Mouse (Mus musculus): ENCODE data around the gene Slit3. TPM values are rescaled to one million over a fixed set of nuclear protein-coding genes. Genes with fewer than 3 reads are reported as not detected.

Gene Slit3
- total and polyA plus RNA-seq, 3 experiments: not detected

- no peaks in the 10 kb centered on the region for H3K79me2 ChIP-seq (ENCODE audit: control insufficient read depth, insufficient read depth, low read length, poor library complexity)
- TF ChIP-seq JUND (IDR thresholded peaks at IDR 0.05; ENCODE audit: low read depth, low read length) (no peak), POLR2AphosphoS5 (IDR thresholded peaks at IDR 0.05; ENCODE audit: borderline replicate concordance, low read depth, low read length) (no peak), MAFK (IDR thresholded peaks at IDR 0.05; ENCODE audit: borderline replicate concordance, low read depth, low read length) (no peak), ETS1 (IDR thresholded peaks at IDR 0.05; ENCODE audit: low read depth, low read length) (no peak), MXI1 (IDR thresholded peaks at IDR 0.05; ENCODE audit: low read depth, low read length) (no peak)
- H3K27me3 ChIP-seq (ENCODE audit: control insufficient read depth in 1 of 2, insufficient read depth in 2 of 2, low read length in 2 of 2): no peaks in the 10 kb centered on the region
- no peak overlapping the region for H3K4me3 ChIP-seq (ENCODE audit: control insufficient read depth in 1 of 2, insufficient read depth in 1 of 2, low read depth in 2 of 2, low read length in 2 of 2)
- DNase-seq (ENCODE audit: low read depth, low spot score): no peak
- H3K9ac ChIP-seq (ENCODE audit: control insufficient read depth, low read depth, low read length, poor library complexity, severe bottlenecking): no peak overlapping the region
- no peaks in the 10 kb centered on the region for H3K9me3 ChIP-seq (replicated peaks; ENCODE audit: insufficient read depth, low read length)
- no peak overlapping the region for H3K27ac ChIP-seq (ENCODE audit: control insufficient read depth, low read depth, low read length)
- H3K36me3 ChIP-seq (ENCODE audit: control insufficient read depth in 1 of 2, insufficient read depth in 2 of 2, low read length in 2 of 2): no peaks in the 10 kb centered on the region
- H3K4me1 ChIP-seq (ENCODE audit: control insufficient read depth in 1 of 2, insufficient read depth in 2 of 2, low read length in 2 of 2): no peaks in the 10 kb centered on the region
Measured at GRCm38 (mm10) chr11:35318433-35319020, 197.5 kb downstream of the Slit3 start.

GRCm38 (mm10) chr11:35320518-35320917 lies 199.5 kb downstream of the Slit3 start:
- Histone ChIP-seq H3K36me3 (ENCODE audit: control insufficient read depth in 1 of 2, insufficient read depth in 2 of 2, low read length in 2 of 2) (no peaks in the 10 kb centered on the region), H3K27ac (ENCODE audit: control insufficient read depth, low read depth, low read length) (no peak overlapping the region), H3K9me3 (replicated peaks; ENCODE audit: insufficient read depth, low read length) (no peaks in the 10 kb centered on the region), H3K4me3 (ENCODE audit: control insufficient read depth in 1 of 2, insufficient read depth in 1 of 2, low read depth in 2 of 2, low read length in 2 of 2) (no peak overlapping the region), H3K27me3 (ENCODE audit: control insufficient read depth in 1 of 2, insufficient read depth in 2 of 2, low read length in 2 of 2) (no peaks in the 10 kb centered on the region), H3K9ac (ENCODE audit: control insufficient read depth, low read depth, low read length, poor library complexity, severe bottlenecking) (no peak overlapping the region), H3K4me1 (ENCODE audit: control insufficient read depth in 1 of 2, insufficient read depth in 2 of 2, low read length in 2 of 2) (no peaks in the 10 kb centered on the region), H3K79me2 (ENCODE audit: control insufficient read depth, insufficient read depth, low read length, poor library complexity) (no peaks in the 10 kb centered on the region)
- TF ChIP-seq UBTF (IDR thresholded peaks at IDR 0.05; ENCODE audit: borderline replicate concordance, insufficient read depth, low read depth, low read length) (no peak), USF2 (IDR thresholded peaks at IDR 0.05; ENCODE audit: borderline replicate concordance in 1 of 2, insufficient read depth in 1 of 2, low read depth in 1 of 2, low read length in 2 of 2) (no peak), MXI1 (IDR thresholded peaks at IDR 0.05; ENCODE audit: low read depth, low read length) (no peak), GABPA (IDR thresholded peaks at IDR 0.05; ENCODE audit: low read depth, low read length) (no peak), CTCF (IDR thresholded peaks at IDR 0.05 in 2 of 3, conservative IDR thresholded peaks at IDR 0.05 in 1 of 3; ENCODE audit: control insufficient read depth in 1 of 3, insufficient read depth in 1 of 3, low read depth in 2 of 3, low read length in 3 of 3, poor library complexity in 1 of 3, severe bottlenecking in 1 of 3) (no peak), POLR2AphosphoS2 (IDR thresholded peaks at IDR 0.05; ENCODE audit: low read length) (no peak), CHD1 (IDR thresholded peaks at IDR 0.05; ENCODE audit: low read depth, low read length) (no peak), TCF12 (IDR thresholded peaks at IDR 0.05; ENCODE audit: low read depth, low read length) (no peak), MYB (IDR thresholded peaks at IDR 0.05; ENCODE audit: low read depth, low read length) (no peak)
- no peak for DNase-seq (ENCODE audit: low read depth, low spot score)

GRCm38 (mm10) chr11:35324397-35324796 lies 203.4 kb downstream of the Slit3 start:
- Histone ChIP-seq H3K9me3 (replicated peaks; ENCODE audit: insufficient read depth, low read length) (no peaks in the 10 kb centered on the region; the same call in 1 of the 2 replicates), H3K4me3 (ENCODE audit: control insufficient read depth in 1 of 2, insufficient read depth in 1 of 2, low read depth in 2 of 2, low read length in 2 of 2) (no peak overlapping the region), H3K79me2 (ENCODE audit: control insufficient read depth, insufficient read depth, low read length, poor library complexity) (no peaks in the 10 kb centered on the region), H3K27ac (ENCODE audit: control insufficient read depth, low read depth, low read length) (no peak overlapping the region), H3K9ac (ENCODE audit: control insufficient read depth, low read depth, low read length, poor library complexity, severe bottlenecking) (no peak overlapping the region), H3K4me1 (ENCODE audit: control insufficient read depth in 1 of 2, insufficient read depth in 2 of 2, low read length in 2 of 2) (no peaks in the 10 kb centered on the region), H3K27me3 (ENCODE audit: control insufficient read depth in 1 of 2, insufficient read depth in 2 of 2, low read length in 2 of 2) (no peaks in the 10 kb centered on the region), H3K36me3 (ENCODE audit: control insufficient read depth in 1 of 2, insufficient read depth in 2 of 2, low read length in 2 of 2) (no peaks in the 10 kb centered on the region)
- DNase-seq (ENCODE audit: low read depth, low spot score): no peak
- no peak for TF ChIP-seq TCF12 (IDR thresholded peaks at IDR 0.05; ENCODE audit: low read depth, low read length)
- no peak for TF ChIP-seq ZMIZ1 (IDR thresholded peaks at IDR 0.05; ENCODE audit: low read depth, low read length)
- TF ChIP-seq MEF2A (IDR thresholded peaks at IDR 0.05; ENCODE audit: extremely low read depth, insufficient replicate concordance, low read depth, low read length, poor library complexity, severe bottlenecking): no peak
- no peak for TF ChIP-seq POLR2AphosphoS5 (IDR thresholded peaks at IDR 0.05; ENCODE audit: borderline replicate concordance, low read depth, low read length)
- TF ChIP-seq MAX (IDR thresholded peaks at IDR 0.05; ENCODE audit: low read length): no peak
- no peak for TF ChIP-seq CTCF (IDR thresholded peaks at IDR 0.05 in 2 of 3, conservative IDR thresholded peaks at IDR 0.05 in 1 of 3; ENCODE audit: control insufficient read depth in 1 of 3, insufficient read depth in 1 of 3, low read depth in 2 of 3, low read length in 3 of 3, poor library complexity in 1 of 3, severe bottlenecking in 1 of 3)
- TF ChIP-seq MAFK (IDR thresholded peaks at IDR 0.05; ENCODE audit: borderline replicate concordance, low read depth, low read length): no peak
- TF ChIP-seq EP300 (IDR thresholded peaks at IDR 0.05; ENCODE audit: low read depth in 1 of 2, low read length in 2 of 2): no peak
- no peak for TF ChIP-seq ZNF384 (IDR thresholded peaks at IDR 0.05; ENCODE audit: low read depth, low read length)
- TF ChIP-seq MYC (IDR thresholded peaks at IDR 0.05; ENCODE audit: low read depth, low read length): no peak
- TF ChIP-seq NRF1 (IDR thresholded peaks at IDR 0.05; ENCODE audit: insufficient read depth, low read depth, low read length, poor library complexity, severe bottlenecking): no peak
- no peak for TF ChIP-seq ZKSCAN1 (IDR thresholded peaks at IDR 0.05; ENCODE audit: low read depth, low read length)
- no peak for TF ChIP-seq BHLHE40 (IDR thresholded peaks at IDR 0.05; ENCODE audit: borderline replicate concordance, low read depth, low read length)
- no peak for TF ChIP-seq SIN3A (IDR thresholded peaks at IDR 0.05; ENCODE audit: low read length)
- TF ChIP-seq MXI1 (IDR thresholded peaks at IDR 0.05; ENCODE audit: low read depth, low read length): no peak

Measured in MEL (cell line).